16 mouse cellular contexts compared by ENCODE assay signal in the genomic region with DNA sequence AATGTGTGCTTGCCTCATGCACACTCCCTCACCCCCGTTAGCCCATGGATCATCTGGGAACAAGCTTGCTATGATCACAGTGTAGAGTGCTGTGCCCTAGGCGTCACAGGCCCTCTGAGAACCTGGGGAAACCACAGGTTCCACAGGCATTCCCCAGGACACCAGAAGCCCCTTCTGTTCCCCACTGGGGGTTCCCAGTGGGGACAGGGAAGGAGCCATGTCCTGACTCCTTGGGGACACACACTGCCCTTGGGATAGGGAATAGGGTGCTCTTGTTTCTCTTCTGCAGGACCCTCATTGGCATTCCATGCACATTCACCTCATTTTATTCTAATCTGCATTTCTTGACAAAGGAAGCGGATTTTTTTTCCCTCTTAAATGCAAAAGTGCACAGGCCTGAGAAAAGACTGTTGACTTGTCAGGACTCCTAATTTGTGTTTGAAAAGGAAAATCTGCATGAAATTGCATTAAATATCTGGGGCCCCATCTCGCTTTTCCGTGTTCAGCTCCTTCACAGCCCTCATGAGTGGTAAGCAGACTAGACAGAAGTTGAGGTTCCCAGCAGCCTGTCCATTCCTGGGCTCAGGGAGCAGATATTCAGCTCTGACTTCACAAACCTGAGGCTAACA.
DNase-seq lines count a peak whose midpoint lies in the region; ATAC-seq lines count a peak whose summit lies in the region.
"Had no signal": no experiment of that assay in that cellular context is flagged by ENCODE, and none has a peak within 500 bp of the region (broad histone marks: within the 10 kb centered on the region; RNA-seq: fewer than 3 reads in every experiment).

No protein-coding gene starts in this region.

- DNase-seq in ES-CJ7 (ENCODE audit: low read depth, low spot score): peak; percentile 31
- DNase-seq in hindbrain, embryonic 14.5 days (ENCODE audit: low spot score): peak; percentile 53
- DNase-seq in kidney, adult 11 months: no peak
- no peak for DNase-seq in adrenal gland, adult (ENCODE audit: inconsistent age in 2 of 2, low spot score in 1 of 2)
- DNase-seq in adrenal gland, postnatal 10 days: no peak
- no peak for DNase-seq in cerebellum, postnatal 10 days
- DNase-seq: adrenal gland, postnatal 36 days; cerebellum, adult 11 months; heart, adult 2 months; heart, postnatal 14 days; kidney, postnatal 36 days; lung, postnatal 10 days had no signal

- H3K4me3 ChIP-seq in forebrain, embryonic 12.5 days (replicated peaks): no peak overlapping the region
- no peak overlapping the region for H3K4me3 ChIP-seq in hindbrain, embryonic 14.5 days (replicated peaks; ENCODE audit: low read length)
- no peak overlapping the region for H3K4me3 ChIP-seq in midbrain, embryonic 15.5 days
- H3K4me3 ChIP-seq: heart, adult 2 months had no signal

- no peaks in the 10 kb centered on the region for H3K36me3 ChIP-seq in forebrain, embryonic 12.5 days (replicated peaks)
- no peaks in the 10 kb centered on the region for H3K36me3 ChIP-seq in hindbrain, embryonic 14.5 days (replicated peaks; ENCODE audit: control insufficient read depth, insufficient read depth)
- no peaks in the 10 kb centered on the region for H3K36me3 ChIP-seq in midbrain, embryonic 15.5 days (replicated peaks)

- H3K9ac ChIP-seq in forebrain, embryonic 12.5 days: no peak overlapping the region
- no peak overlapping the region for H3K9ac ChIP-seq in hindbrain, embryonic 14.5 days
- no peak overlapping the region for H3K9ac ChIP-seq in midbrain, embryonic 15.5 days

- H3K27me3 ChIP-seq in forebrain, embryonic 12.5 days: peaks cover 6% of the 10 kb centered on the region; the same call in 1 of the 2 replicates
- no peaks in the 10 kb centered on the region for H3K27me3 ChIP-seq in hindbrain, embryonic 14.5 days (ENCODE audit: control insufficient read depth, insufficient read depth, low read length)
- no peaks in the 10 kb centered on the region for H3K27me3 ChIP-seq in midbrain, embryonic 15.5 days (replicated peaks)

- H3K4me1 ChIP-seq in forebrain, embryonic 12.5 days: peaks cover 35% of the 10 kb centered on the region
- H3K4me1 ChIP-seq in hindbrain, embryonic 14.5 days (replicated peaks; ENCODE audit: control insufficient read depth, insufficient read depth, low read length): peaks cover 17% of the 10 kb centered on the region
- peaks cover 39% of the 10 kb centered on the region for H3K4me1 ChIP-seq in midbrain, embryonic 15.5 days

- 32% methylated on average over 5 of the region's 5 CpGs for WGBS in forebrain, embryonic 12.5 days
- 27% methylated on average over 5 of the region's 5 CpGs for WGBS in hindbrain, embryonic 14.5 days
- WGBS in midbrain, embryonic 15.5 days: 31% methylated on average over 5 of the region's 5 CpGs

- peak overlapping the region; percentile 70 for H3K27ac ChIP-seq in forebrain, embryonic 12.5 days
- H3K27ac ChIP-seq in hindbrain, embryonic 14.5 days: peak overlapping the region; percentile 63
- peak overlapping the region; percentile 72 for H3K27ac ChIP-seq in midbrain, embryonic 15.5 days
- H3K27ac ChIP-seq: heart, adult 2 months had no signal

- peak overlapping the region; percentile 10; the same call in 1 of the 2 replicates for H3K4me2 ChIP-seq in forebrain, embryonic 12.5 days
- no peak overlapping the region for H3K4me2 ChIP-seq in hindbrain, embryonic 14.5 days (replicated peaks)
- peak overlapping the region; percentile 5; the same call in 1 of the 2 replicates for H3K4me2 ChIP-seq in midbrain, embryonic 15.5 days
- H3K4me2 ChIP-seq: liver, embryonic 11.5 days had no signal

- ATAC-seq in forebrain, embryonic 12.5 days (ENCODE audit: low FRiP score): peak; percentile 70
- peak; percentile 67; the same call in 1 of the 2 replicates for ATAC-seq in hindbrain, embryonic 14.5 days (ENCODE audit: low FRiP score)
- peak; percentile 57 for ATAC-seq in midbrain, embryonic 15.5 days (replicated peaks)
- ATAC-seq: intestine, postnatal 0 days had no signal

- no peaks in the 10 kb centered on the region for H3K9me3 ChIP-seq in forebrain, embryonic 12.5 days
- no peaks in the 10 kb centered on the region for H3K9me3 ChIP-seq in hindbrain, embryonic 14.5 days (ENCODE audit: control insufficient read depth, low read length)
- H3K9me3 ChIP-seq in midbrain, embryonic 15.5 days: no peaks in the 10 kb centered on the region

Comparison
In these comparisons a context has a peak if more than half of its experiments do, and no peak if none do; other contexts are left out.
1. DNase-seq: peak in ES-CJ7 (single experiment) and hindbrain, embryonic 14.5 days (single experiment); none in kidney, adult 11 months (single experiment), adrenal gland, adult (0 of 2), adrenal gland, postnatal 10 days (single experiment) and cerebellum, postnatal 10 days (0 of 2).
2. Peak in every context shown above with its lines, with median percentiles within 50 percentile points of each other: ATAC-seq and H3K27ac ChIP-seq.